Mouse (Mus musculus): ENCODE measurements around the gene Nek6. TPM values are rescaled to one million over a fixed set of nuclear protein-coding genes. Genes with fewer than 3 reads are reported as not detected.

Gene Nek6
- polyA plus RNA-seq, 1 experiment = 20.2 TPM

DNA sequence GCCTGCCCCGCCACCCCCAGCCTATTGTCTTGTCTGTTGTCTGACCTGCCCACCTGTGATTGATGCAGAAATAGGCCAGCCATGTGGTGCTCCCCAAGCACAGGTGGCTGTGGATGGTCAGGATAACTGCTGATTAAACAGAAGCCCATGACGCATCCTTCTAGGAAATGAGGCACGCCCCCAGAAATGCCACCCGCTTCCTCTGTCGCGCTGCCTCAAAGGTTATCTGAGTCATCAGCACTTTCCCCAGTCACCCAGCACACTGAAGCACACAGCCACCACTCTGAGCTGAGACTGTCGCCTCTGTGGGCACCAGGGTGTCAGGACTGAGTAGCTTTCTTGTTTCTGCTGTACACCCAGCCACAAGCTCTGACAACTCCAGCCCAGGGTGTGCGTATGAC lies 24.9 kb downstream of the Nek6 start:
- no peak for DNase-seq (ENCODE audit: low spot score)

DNA sequence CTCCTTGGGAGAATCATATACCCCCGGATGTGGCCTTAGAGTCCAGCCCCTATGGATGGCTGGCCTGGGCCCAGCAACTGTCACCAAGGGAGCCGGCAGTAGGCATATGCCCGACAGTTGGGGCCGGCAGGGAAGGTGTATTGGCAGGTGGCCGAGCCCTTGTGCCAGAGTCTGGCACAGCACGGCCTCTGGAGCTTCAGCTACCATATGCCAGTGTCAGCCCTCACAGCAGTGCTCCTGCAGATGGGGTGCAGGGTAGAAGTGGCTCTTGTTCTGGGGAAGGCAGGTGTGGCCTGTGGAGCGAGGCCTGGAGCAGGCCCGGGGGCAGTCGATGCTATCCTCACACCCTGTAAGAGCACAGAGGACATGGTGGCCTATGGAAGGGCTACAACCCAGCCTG lies 28.2 kb downstream of the Nek6 start:
- no peak for DNase-seq (ENCODE audit: low spot score)

GRCm38 (mm10) chr2:38540666-38541065 lies 29.2 kb downstream of the Nek6 start:
- no peak for DNase-seq (ENCODE audit: low spot score)

DNA sequence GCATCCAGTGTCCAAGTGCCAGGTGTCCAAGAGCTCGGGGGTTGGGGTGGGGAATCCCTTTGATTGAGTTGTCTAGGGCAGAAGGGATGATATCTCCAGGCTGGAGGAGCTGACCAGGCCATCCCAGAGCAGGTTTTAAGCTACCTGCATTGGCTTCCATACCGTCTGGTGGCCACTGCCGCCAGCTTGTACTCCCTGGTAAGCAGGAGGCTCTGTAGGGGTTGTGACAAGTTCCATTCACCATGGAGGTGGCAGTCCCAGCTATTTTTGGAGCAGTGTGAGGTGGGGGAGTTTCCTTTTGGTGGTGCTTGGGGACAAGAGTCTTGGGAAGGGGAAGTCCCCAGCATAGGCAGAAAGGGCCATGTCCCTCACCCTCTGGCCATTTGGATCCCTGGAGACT lies 29.7 kb downstream of the Nek6 start:
- no peak for DNase-seq (ENCODE audit: low spot score)

DNA sequence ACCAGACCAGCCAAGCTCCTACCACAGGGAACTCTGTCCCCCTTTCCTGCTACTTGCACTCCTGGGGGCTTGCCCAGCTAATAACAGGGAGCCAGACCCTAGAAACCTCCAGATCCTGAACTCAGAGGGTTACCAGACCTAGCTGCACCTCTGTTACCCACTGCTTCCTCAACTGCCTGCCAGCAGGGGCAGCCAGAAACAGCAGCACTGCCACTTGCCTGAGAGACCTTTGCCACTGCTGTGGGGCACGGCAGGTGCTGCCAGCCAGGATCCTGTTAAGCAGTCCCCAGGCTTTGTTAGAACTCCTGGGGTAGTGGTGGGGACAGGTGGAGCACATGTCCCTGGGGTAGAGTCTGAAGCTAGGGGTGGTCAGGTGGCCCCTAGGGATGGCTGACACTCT lies 30.1 kb downstream of the Nek6 start:
- no peak for DNase-seq (ENCODE audit: low spot score)

DNA sequence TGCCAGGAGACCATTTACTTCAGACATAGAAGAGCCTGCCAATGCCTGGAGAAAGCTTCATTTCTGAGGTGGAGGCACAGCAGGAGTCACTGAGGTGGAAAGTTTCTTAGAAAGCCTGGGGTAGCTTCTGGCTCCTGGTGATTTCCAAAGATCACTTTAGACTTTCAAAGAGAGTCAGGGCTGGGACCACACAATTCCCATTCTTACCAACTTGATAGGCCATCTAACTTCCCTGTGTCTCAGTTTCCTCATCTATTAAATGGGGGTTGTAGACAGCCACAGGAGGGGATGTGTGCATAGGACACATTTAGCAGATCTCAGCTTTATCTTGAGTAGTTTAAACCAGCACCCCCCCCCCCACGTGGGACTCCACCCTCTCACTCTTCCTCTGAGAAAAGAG lies 30.9 kb downstream of the Nek6 start:
- DNase-seq (ENCODE audit: low spot score) = no peak

DNA sequence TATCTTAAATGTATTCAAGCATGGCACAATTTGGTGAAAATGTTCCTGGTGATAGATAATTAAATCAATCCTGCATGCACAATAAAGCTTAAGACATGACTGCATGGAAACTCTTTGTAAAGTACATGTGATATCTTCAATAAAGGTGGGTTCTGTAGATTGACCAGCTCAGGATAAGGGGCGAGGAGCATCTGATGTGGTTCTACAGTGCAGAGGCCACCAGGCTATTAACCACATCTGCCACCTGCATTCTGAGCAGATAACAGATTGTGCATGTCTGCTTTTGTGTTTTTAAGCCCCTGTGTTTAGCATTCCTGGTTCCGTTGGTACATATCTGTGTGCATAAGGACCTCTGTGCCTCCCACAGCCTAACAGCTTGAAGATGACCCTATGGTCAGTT lies 31.7 kb downstream of the Nek6 start:
- no peak for DNase-seq (ENCODE audit: low spot score)

DNA sequence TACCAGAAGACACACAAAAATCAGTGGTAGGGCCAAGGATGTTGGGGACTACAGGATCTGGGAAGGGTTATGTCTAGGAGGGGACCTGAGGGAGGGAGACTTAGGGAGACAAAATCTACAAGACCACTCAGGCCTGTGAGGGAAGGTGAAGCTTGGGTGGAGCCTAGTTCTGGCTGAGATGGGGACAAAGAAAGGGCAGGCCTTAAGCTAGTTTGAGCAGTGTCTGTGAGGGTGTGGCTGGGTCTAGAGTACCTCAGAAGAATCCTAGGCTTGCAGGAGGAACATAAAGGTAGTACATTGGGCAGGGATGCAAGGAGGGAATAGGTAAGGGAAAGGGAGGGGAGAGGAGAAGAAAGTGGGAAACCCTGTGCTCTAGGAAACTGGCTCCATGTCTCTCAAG lies 32.9 kb downstream of the Nek6 start:
- no peak for DNase-seq (ENCODE audit: low spot score)

GRCm38 (mm10) chr2:38544982-38545381 lies 33.5 kb downstream of the Nek6 start:
- no peak for DNase-seq (ENCODE audit: low spot score)

GRCm38 (mm10) chr2:38545706-38546105 lies 34.3 kb downstream of the Nek6 start:
- DNase-seq (ENCODE audit: low spot score) = no peak

GRCm38 (mm10) chr2:38546222-38546621 lies 34.8 kb downstream of the Nek6 start:
- DNase-seq (ENCODE audit: low spot score) = no peak

GRCm38 (mm10) chr2:38546748-38547147 lies 35.3 kb downstream of the Nek6 start:
- DNase-seq (ENCODE audit: low spot score) = no peak

DNA sequence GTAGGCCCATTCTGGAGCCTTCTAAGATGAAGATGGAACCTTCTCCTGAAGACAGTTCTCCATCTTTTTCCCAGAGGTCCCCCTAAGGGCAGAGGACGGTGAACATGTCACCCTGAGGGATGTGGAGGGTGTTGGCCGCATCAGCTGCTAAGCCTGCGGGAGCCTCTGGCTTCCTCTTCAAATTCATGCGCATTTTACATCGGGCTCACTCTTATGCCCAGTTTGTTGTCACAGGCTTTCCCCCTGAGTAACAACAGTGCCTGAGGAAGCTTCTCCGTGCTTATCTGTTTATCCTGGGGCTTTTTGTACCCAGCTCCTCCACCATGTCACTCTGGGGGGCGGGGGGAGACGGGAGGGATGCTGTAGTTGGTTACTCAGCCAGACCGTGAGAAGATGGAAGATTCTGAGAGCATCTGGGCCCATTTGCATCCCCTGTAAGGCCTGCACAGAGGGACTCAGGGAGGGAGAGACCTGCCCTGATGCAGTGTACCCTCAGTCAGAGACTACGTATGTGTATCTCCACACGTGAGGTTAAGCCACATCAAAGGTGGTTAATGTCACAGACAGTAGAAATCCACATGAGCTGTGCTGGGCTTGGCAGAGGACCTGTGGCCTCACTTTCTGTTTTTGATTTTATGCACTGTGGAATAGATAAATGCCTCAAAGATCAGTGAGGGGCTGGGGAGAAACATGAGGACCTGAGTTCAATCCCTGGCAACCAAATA lies 36.5 kb downstream of the Nek6 start:
- no peak for DNase-seq (ENCODE audit: low spot score)

DNA sequence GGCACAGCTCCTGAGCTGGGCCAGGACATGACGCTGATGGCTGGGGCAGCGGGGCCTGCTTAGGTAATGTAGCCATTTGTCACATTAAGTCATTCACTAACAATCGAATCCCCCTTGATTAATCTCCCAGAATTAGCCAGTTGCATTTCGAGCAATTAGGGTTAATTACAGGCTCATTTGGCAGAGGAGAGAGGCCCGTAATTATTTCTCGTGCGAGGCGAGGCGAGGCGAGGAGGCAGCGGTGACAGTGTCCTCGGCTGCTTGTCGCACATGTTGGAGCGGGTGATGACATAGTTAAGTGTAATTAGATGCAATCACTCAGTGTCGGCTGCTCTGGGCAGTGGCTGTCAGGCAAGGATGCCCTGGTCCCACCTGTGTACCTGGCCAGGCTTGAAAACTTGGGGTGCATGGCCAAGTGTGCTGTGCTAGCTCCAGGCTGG lies 40.6 kb downstream of the Nek6 start:
- no peak for DNase-seq (ENCODE audit: low spot score)

GRCm38 (mm10) chr2:38554226-38554995 lies 43.0 kb downstream of the Nek6 start:
- DNase-seq (ENCODE audit: low spot score) = no peak

DNA sequence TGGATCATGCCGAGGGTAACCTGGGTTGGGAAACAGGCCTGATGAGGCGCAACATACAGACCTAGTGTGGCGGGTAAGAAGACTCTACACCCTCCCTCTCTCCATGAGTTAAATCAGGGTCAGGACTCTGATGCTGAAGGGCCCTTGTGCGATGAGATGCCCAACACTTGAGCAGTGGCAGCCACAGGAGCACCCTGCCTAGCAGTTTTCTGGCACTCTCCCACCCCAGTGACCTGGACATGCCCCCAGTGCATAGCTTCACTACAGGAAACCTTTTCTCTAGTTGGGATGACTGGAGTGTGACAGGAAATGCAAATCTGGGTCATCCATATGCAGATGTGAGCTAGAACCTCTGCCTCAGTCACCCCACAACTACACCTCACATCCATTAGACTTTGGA lies 44.2 kb downstream of the Nek6 start:
- DNase-seq (ENCODE audit: low spot score) = no peak

DNA sequence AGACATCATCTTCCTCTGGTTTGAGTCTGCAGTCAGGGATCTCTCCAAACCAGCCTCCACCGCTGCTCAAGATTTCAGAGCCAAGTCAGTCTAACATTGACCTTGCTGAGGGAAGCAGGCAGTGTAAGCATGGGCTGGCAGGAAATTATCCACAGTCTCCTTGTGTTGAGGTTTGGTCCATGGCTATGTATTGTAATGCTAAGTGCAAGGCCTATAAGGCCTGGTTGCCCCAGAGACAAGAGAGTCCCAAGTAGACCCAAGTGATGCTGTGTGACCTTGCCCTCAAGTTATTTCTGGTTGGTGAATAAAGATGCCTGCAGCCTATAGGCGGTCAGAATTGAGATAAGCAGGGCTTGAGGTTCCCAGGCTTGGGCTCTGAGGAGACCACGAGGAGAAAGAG lies 45.3 kb downstream of the Nek6 start:
- no peak for DNase-seq (ENCODE audit: low spot score)

- no peak for DNase-seq (ENCODE audit: low spot score)
Measured at GRCm38 (mm10) chr2:38560296-38561227, 49.1 kb downstream of the Nek6 start.

DNA sequence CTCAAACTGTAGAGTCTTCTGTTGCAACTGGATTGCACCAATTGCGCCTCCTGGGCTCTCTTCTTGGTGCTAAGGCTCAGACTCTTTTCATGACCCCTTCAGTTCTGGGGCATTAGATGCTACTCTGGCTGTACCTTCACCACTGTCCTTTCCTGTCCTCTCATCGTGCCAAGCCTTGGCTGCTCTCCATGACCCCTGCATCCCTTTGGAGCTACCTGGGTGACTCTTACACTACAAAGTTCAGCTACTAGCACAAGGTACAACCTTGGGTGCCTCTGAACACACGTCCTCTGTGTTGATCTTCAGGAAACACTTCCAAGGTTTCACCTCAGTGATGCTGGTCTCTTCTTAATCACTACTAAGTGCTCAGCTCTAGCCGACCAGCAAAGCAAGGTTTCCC lies 51.2 kb downstream of the Nek6 start:
- no peak for DNase-seq (ENCODE audit: low spot score)

- DNase-seq (ENCODE audit: low spot score) = no peak
Measured at GRCm38 (mm10) chr2:38571971-38572601, 60.6 kb downstream of the Nek6 start.

- DNase-seq (ENCODE audit: low spot score) = no peak
Measured at GRCm38 (mm10) chr2:38574697-38575096, 63.3 kb downstream of the Nek6 start.
